Mouse (Mus musculus) gastrocnemius, postnatal 36 days (tissue): ENCODE data around the gene Top2a. TPM values are rescaled to one million over a fixed set of nuclear protein-coding genes. Genes with fewer than 3 reads are reported as not detected.
A peak's percentile ranks its signal among the peaks of the same experiment; 100 is the strongest.

Source experiments
- DNase-seq, 2 experiments: peaks; one replicate each; pipeline ENCODE4 v3.0.0; 2022
- intact Hi-C: fragments of 180-260 bp; cut with DNase I; formaldehyde crosslinking; loops from one replicate; pipeline ENCODE4 v1.15.1; 2025
- total RNA-seq, 2 experiments: library from RNA; stranded (reverse); gene quantifications; 2 replicates each; pipeline ENCODE4 v1.2.3; 2021

The Top2a gene
- total RNA-seq, 2 experiments from 2014 or later = 2.9 to 4.5 TPM

GRCm38 (mm10) chr11:98953835-98954320, 70.1 kb downstream of the Top2a start:
- DNase-seq = no peak
- intact Hi-C loops = no loop called here

- DNase-seq = no peak
- intact Hi-C loops = no loop called here
Observed at GRCm38 (mm10) chr11:98953361-98953760, 70.6 kb downstream of the Top2a start.

GRCm38 (mm10) chr11:98952736-98953135, 71.3 kb downstream of the Top2a start:
- intact Hi-C loops = no loop called here
- no peak for DNase-seq

GRCm38 (mm10) chr11:98952111-98952510, 71.9 kb downstream of the Top2a start:
- intact Hi-C loops = no loop called here
- no peak for DNase-seq

GRCm38 (mm10) chr11:98951026-98951906, 72.7 kb downstream of the Top2a start:
- peak; percentile 93 to 95 for DNase-seq
- intact Hi-C loops = no loop called here

- DNase-seq = no peak
- intact Hi-C loops = no loop called here
Observed at GRCm38 (mm10) chr11:98950484-98950883, 73.5 kb downstream of the Top2a start.

GRCm38 (mm10) chr11:98949958-98950460, 74.0 kb downstream of the Top2a start:
- DNase-seq = peak in 1 of 2 experiments; percentile 58
- intact Hi-C loops = no loop called here

GRCm38 (mm10) chr11:98949242-98949957, 74.6 kb downstream of the Top2a start:
- intact Hi-C loops = no loop called here
- DNase-seq = no peak

GRCm38 (mm10) chr11:98947969-98948569, 75.9 kb downstream of the Top2a start:
- intact Hi-C loops = no loop called here
- DNase-seq = no peak

- intact Hi-C loops = no loop called here
- DNase-seq = no peak
Observed at GRCm38 (mm10) chr11:98945605-98945977, 78.4 kb downstream of the Top2a start.

GRCm38 (mm10) chr11:98944897-98945604, 78.9 kb downstream of the Top2a start:
- DNase-seq = no peak
- intact Hi-C loops = no loop called here

GRCm38 (mm10) chr11:98943741-98944461, 80.1 kb downstream of the Top2a start:
- intact Hi-C loops = no loop called here
- DNase-seq = no peak

Other genes with a start within 250 kb of the Top2a start
- 100 to 1,000 TPM in 1 of 2 experiments, 10 to 100 TPM in 1; 86.6 to 139 TPM for gene Nr1d1, start 248.9 kb downstream of the Top2a start, total RNA-seq
- 10 to 100 TPM; 49.0 to 51.4 TPM for gene Msl1, start 228.7 kb downstream of the Top2a start, total RNA-seq
- gene Casc3, start 219.3 kb downstream of the Top2a start, total RNA-seq = 10 to 100 TPM; 14.2 to 21.4 TPM
- under 1 TPM; 0.12 to 0.15 TPM for gene Rapgefl1, start 187.4 kb downstream of the Top2a start, total RNA-seq
- gene Wipf2, start 160.6 kb downstream of the Top2a start, total RNA-seq = 1 to 10 TPM; 5.6 to 6.7 TPM
- under 1 TPM; 0.20 to 0.64 TPM for gene Cdc6, start 116.4 kb downstream of the Top2a start, total RNA-seq
- 10 to 100 TPM in 1 of 2 experiments, 1 to 10 TPM in 1; 8.7 to 13.2 TPM for gene Rara, start 96.4 kb downstream of the Top2a start, total RNA-seq
- not detected for gene Gjd3, start 41.2 kb downstream of the Top2a start, total RNA-seq
- 10 to 100 TPM; 32.0 to 41.9 TPM for gene Igfbp4, start 17.1 kb upstream of the Top2a start, total RNA-seq
- gene Tns4, start 65.1 kb upstream of the Top2a start, total RNA-seq = not detected
- not detected for gene Ccr7, start 130.9 kb upstream of the Top2a start, total RNA-seq
- 10 to 100 TPM; 26.2 to 31.9 TPM for gene Smarce1, start 206.8 kb upstream of the Top2a start, total RNA-seq
- gene Krt222, start 219.9 kb upstream of the Top2a start, total RNA-seq = 1 to 10 TPM; 3.8 to 7.2 TPM